Mouse (Mus musculus) MEL (cell line): ENCODE results near the gene Prrt3. TPM values are rescaled to one million over a fixed set of nuclear protein-coding genes. Genes with fewer than 3 reads are reported as not detected.

ENCODE experiments used
- DNase-seq: peaks from one replicate; pipeline ENCODE4 v3.0.0; 2011; ENCODE audit warnings: low read depth, low spot score
- H3K27ac ChIP-seq: 2 replicates; pipeline ENCODE4 v1.5.1; 2012; ENCODE audit warnings: low read depth, mild to moderate bottlenecking, control low read depth, low read length, moderate library complexity; ENCODE audit not compliant: control insufficient read depth
- H3K27me3 ChIP-seq, 2 experiments: fragments of 150-350 bp in 1 of 2; sonication (generic) in 1 of 2; 2 replicates each; pipeline ENCODE4 v1.6.1; 2012; ENCODE audit warnings: low read length in 2 of 2, mild to moderate bottlenecking in 2 of 2, improper control_type of control experiment in 1 of 2, moderate library complexity in 1 of 2; ENCODE audit not compliant: insufficient read depth in 2 of 2, control insufficient read depth in 1 of 2
- H3K36me3 ChIP-seq, 2 experiments: 2 replicates each; pipeline ENCODE4 v1.6.1; 2012 to 2014; ENCODE audit warnings: low read length in 2 of 2, improper control_type of control experiment in 1 of 2, inconsistent platforms in 1 of 2, mild to moderate bottlenecking in 1 of 2; ENCODE audit not compliant: insufficient read depth in 2 of 2, control insufficient read depth in 1 of 2
- H3K4me1 ChIP-seq, 2 experiments: fragments of 150-350 bp in 1 of 2; sonication (generic) in 1 of 2; 2 replicates each; pipeline ENCODE4 v1.6.1; 2012; ENCODE audit warnings: low read length in 2 of 2, improper control_type of control experiment in 1 of 2, mild to moderate bottlenecking in 1 of 2; ENCODE audit not compliant: insufficient read depth in 2 of 2, control insufficient read depth in 1 of 2
- H3K4me3 ChIP-seq, 2 experiments: fragments of 150-350 bp in 1 of 2; sonication (generic) in 1 of 2; 2 replicates each; pipeline ENCODE4 v1.5.1; 2012; ENCODE audit warnings: low read depth in 2 of 2, low read length in 2 of 2, mild to moderate bottlenecking in 2 of 2, moderate library complexity in 2 of 2, control low read depth in 1 of 2, improper control_type of control experiment in 1 of 2; ENCODE audit not compliant: control insufficient read depth in 1 of 2, insufficient read depth in 1 of 2
- H3K79me2 ChIP-seq: 2 replicates; pipeline ENCODE4 v1.6.1; 2012; ENCODE audit warnings: mild to moderate bottlenecking, low read length, moderate library complexity; ENCODE audit not compliant: control insufficient read depth, poor library complexity, insufficient read depth
- H3K9ac ChIP-seq: 2 replicates; pipeline ENCODE4 v1.6.1; 2012; ENCODE audit warnings: low read depth, mild to moderate bottlenecking, control low read depth, low read length, moderate library complexity; ENCODE audit not compliant: control insufficient read depth, poor library complexity, severe bottlenecking
- H3K9me3 ChIP-seq: fragments of 150-350 bp; sonication (generic); replicated peaks from 2 replicates; pipeline ENCODE4 v1.6.1; 2012; ENCODE audit warnings: mild to moderate bottlenecking, low read length, improper control_type of control experiment, moderate library complexity; ENCODE audit not compliant: insufficient read depth
- BHLHE40 ChIP-seq: IDR thresholded peaks from 2 replicates; pipeline ENCODE4 v1.6.1; 2012; ENCODE audit warnings: low read depth, mild to moderate bottlenecking, inconsistent platforms, low read length, improper control_type of control experiment, borderline replicate concordance
- CTCF ChIP-seq, 3 experiments: IDR thresholded peaks in 2 of 3; conservative IDR thresholded peaks in 1 of 3; 2 replicates each; pipeline ENCODE4 v1.5.1; 2011 to 2012; ENCODE audit warnings: low read length in 3 of 3, low read depth in 2 of 3, mild to moderate bottlenecking in 2 of 3, improper control_type of control experiment in 1 of 3, inconsistent platforms in 1 of 3, mixed read lengths in 1 of 3, moderate library complexity in 1 of 3; ENCODE audit not compliant: control insufficient read depth in 1 of 3, insufficient read depth in 1 of 3, poor library complexity in 1 of 3, severe bottlenecking in 1 of 3
- E2F4 ChIP-seq: IDR thresholded peaks from 2 replicates; pipeline ENCODE4 v1.6.1; 2011; ENCODE audit warnings: low read depth, low read length, improper control_type of control experiment, borderline replicate concordance
- ELF1 ChIP-seq: IDR thresholded peaks from 2 replicates; pipeline ENCODE4 v1.6.1; 2014; ENCODE audit warnings: low read depth, mild to moderate bottlenecking, inconsistent platforms, low read length, improper control_type of control experiment, moderate library complexity
- EP300 ChIP-seq, 2 experiments: IDR thresholded peaks; 2 replicates each; pipeline ENCODE4 v1.6.1; 2011; ENCODE audit warnings: improper control_type of control experiment in 2 of 2, low read length in 2 of 2, low read depth in 1 of 2, mild to moderate bottlenecking in 1 of 2
- KAT2A ChIP-seq: conservative IDR thresholded peaks from 2 replicates; pipeline ENCODE4 v1.6.1; 2012; ENCODE audit warnings: low read depth, low read length, improper control_type of control experiment, inconsistent platforms
- MAFK ChIP-seq: IDR thresholded peaks from 2 replicates; pipeline ENCODE4 v1.6.1; 2011; ENCODE audit warnings: low read depth, mild to moderate bottlenecking, low read length, improper control_type of control experiment, borderline replicate concordance
- MAZ ChIP-seq: IDR thresholded peaks from 2 replicates; pipeline ENCODE4 v1.6.1; 2012; ENCODE audit warnings: low read depth, mild to moderate bottlenecking, inconsistent platforms, low read length, improper control_type of control experiment
- MYB ChIP-seq: IDR thresholded peaks from 2 replicates; pipeline ENCODE4 v1.6.1; 2011; ENCODE audit warnings: mild to moderate bottlenecking, low read depth, low read length, improper control_type of control experiment
- MYC ChIP-seq: IDR thresholded peaks from 2 replicates; pipeline ENCODE4 v1.6.1; 2011; ENCODE audit warnings: low read depth, mild to moderate bottlenecking, low read length, improper control_type of control experiment, moderate library complexity
- RCOR1 ChIP-seq: IDR thresholded peaks from 2 replicates; pipeline ENCODE4 v1.6.1; 2012; ENCODE audit warnings: low read depth, mild to moderate bottlenecking, inconsistent platforms, low read length, improper control_type of control experiment
- SIN3A ChIP-seq: IDR thresholded peaks from 2 replicates; pipeline ENCODE4 v1.6.1; 2012; ENCODE audit warnings: low read length, improper control_type of control experiment, inconsistent platforms
- TAL1 ChIP-seq: IDR thresholded peaks from 2 replicates; pipeline ENCODE4 v1.6.1; 2012; ENCODE audit warnings: mild to moderate bottlenecking, inconsistent platforms, low read length, moderate library complexity, mixed read lengths
- TCF12 ChIP-seq: IDR thresholded peaks from 2 replicates; pipeline ENCODE4 v1.6.1; 2014; ENCODE audit warnings: low read depth, mild to moderate bottlenecking, inconsistent platforms, low read length, improper control_type of control experiment, moderate library complexity
- UBTF ChIP-seq: IDR thresholded peaks from 2 replicates; pipeline ENCODE4 v1.6.1; 2012; ENCODE audit warnings: low read depth, mild to moderate bottlenecking, inconsistent platforms, low read length, improper control_type of control experiment, moderate library complexity, borderline replicate concordance; ENCODE audit not compliant: insufficient read depth
- USF1 ChIP-seq: IDR thresholded peaks from 2 replicates; pipeline ENCODE4 v1.6.1; 2014; ENCODE audit warnings: low read depth, mild to moderate bottlenecking, inconsistent platforms, low read length, improper control_type of control experiment, moderate library complexity
- polyA plus RNA-seq, 2 experiments: library from polyadenylated mRNA; stranded (reverse) in 1 of 2; unstranded in 1 of 2; fragments of >175 nt in 1 of 2; fragments of >200 nt in 1 of 2; gene quantifications; 2 replicates each; pipeline versions ENCODE4 v1.2.1 to v1.2.4; 2012; ENCODE audit warnings: low replicate concordance in 2 of 2, low read depth in 1 of 2; ENCODE audit not compliant: insufficient read length in 2 of 2, insufficient read depth in 1 of 2, missing spikeins in 1 of 2
- total RNA-seq: library from RNA; depleted of rRNA; stranded (reverse); fragments of 300-350 nt; gene quantifications from 2 replicates; pipeline ENCODE4 v1.2.3, GENCODE M21; 2012

Gene Prrt3
- total and polyA plus RNA-seq, 3 experiments = 0.08 to 0.10 TPM; not detected in 1

DNA sequence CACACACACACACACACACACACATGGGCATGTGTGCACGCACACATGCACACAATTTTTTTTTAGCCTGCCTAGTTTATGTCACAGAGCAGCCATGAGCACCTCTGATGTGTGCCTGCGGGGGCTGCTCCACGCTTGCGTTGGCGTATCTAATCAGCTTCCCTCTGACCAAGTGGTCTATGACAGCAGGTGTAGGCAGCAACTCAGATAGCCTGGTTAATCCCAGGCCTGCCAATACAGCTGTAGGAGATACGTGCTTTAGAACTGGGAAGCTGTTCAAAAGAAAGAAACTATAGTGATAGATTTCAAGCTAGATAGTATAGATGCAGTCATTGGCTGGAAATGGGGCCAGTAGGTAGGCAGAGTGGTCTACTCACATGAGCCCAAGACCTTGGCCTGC is 28.0 kb downstream of the Prrt3 start (continued):
- no peak for TF ChIP-seq USF1
- no peak; the same call in 1 of the 2 replicates for TF ChIP-seq RCOR1
- peak; percentile 60; the same call in 1 of the 2 replicates for TF ChIP-seq SIN3A
- no peak; the same call in 1 of the 2 replicates for TF ChIP-seq TAL1

DNA sequence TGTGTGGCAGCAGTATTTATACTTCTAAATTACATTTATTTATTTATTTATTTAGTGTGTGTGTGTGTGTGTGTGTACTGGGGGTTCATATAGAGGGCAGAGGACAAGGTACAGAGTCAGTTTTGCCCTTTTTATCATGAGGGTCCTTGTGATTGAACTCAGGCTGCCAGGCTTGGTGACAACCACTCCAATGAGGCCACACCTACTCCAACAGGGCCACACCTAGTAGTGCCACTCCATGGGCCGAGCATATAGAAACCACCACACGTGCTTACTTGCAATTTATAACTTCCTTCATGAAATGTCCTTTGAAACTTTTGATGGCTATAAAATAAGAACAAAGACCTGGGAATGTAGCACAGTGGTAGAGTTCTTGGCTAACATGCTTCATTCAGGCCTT is 28.5 kb downstream of the Prrt3 start:
- no peaks in the 10 kb centered on the region; a peak in 1 of 4 replicates for H3K36me3 ChIP-seq
- no peak overlapping the region for H3K27ac ChIP-seq
- H3K4me1 ChIP-seq = peaks cover 4 to 14% of the 10 kb centered on the region in 2 experiments; a peak in 3 of 4 replicates
- H3K9ac ChIP-seq = no peak overlapping the region; the same call in 1 of the 2 replicates
- TF ChIP-seq BHLHE40 (0 out of 2 replicates have a peak, but pooled peaks have one; percentile 21), MYC (peak; percentile 37; the same call in 1 of the 2 replicates), MAFK (no peak), ELF1 (no peak)
- H3K27me3 ChIP-seq = peaks cover 0 to 3% of the 10 kb centered on the region in 2 experiments; a peak in 1 of 4 replicates
- peak overlapping the region in 1 of 2 experiments; percentile 19; a peak in 1 of 4 replicates for H3K4me3 ChIP-seq
- H3K9me3 ChIP-seq = no peaks in the 10 kb centered on the region
- no peaks in the 10 kb centered on the region for H3K79me2 ChIP-seq
- peak; percentile 44 for DNase-seq

DNA sequence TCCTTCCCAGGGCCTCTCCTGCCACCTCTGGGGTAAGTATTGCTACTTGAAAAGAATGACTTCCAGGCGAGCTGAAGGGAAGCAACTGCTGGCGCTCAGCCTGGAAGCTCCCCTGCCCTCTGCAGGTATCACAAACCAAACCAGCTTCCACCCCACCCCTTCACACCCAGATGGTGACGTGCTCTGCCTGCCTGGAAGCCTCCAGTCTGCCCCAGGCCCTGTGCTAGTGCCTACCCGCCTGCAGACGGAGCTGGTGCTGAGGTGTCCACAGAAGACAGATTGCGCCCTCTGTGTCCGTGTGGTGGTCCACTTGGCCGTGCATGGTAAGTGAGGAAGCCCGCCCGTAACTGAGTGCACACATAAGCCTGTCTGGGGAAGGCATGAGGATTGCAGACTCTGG is 29.7 kb downstream of the Prrt3 start:
- Histone ChIP-seq H3K79me2 (no peaks in the 10 kb centered on the region), H3K9me3 (no peaks in the 10 kb centered on the region), H3K27me3 (0 out of 4 replicates have a peak, but pooled peaks cover 0 to 2% of the 10 kb centered on the region in 2 experiments), H3K4me3 (no peak overlapping the region), H3K9ac (no peak overlapping the region)
- DNase-seq = no peak
- TF ChIP-seq RCOR1 = no peak
- TF ChIP-seq UBTF = no peak
- no peak for TF ChIP-seq CTCF (IDR thresholded peaks at IDR 0.05 in 2 of 3, conservative IDR thresholded peaks at IDR 0.05 in 1 of 3; ENCODE audit: control insufficient read depth in 1 of 3, insufficient read depth in 1 of 3, low read depth in 2 of 3, low read length in 3 of 3, poor library complexity in 1 of 3, severe bottlenecking in 1 of 3)
- no peak for TF ChIP-seq KAT2A
- TF ChIP-seq USF1 = no peak
- TF ChIP-seq EP300 (IDR thresholded peaks at IDR 0.05; ENCODE audit: low read depth in 1 of 2, low read length in 2 of 2) = no peak
- TF ChIP-seq E2F4 = no peak
- no peak for TF ChIP-seq TCF12
- no peak for TF ChIP-seq BHLHE40
- TF ChIP-seq MAZ = no peak
- no peak for TF ChIP-seq MYB
- TF ChIP-seq, all 39 proteins: peak for 0
- H3K27ac ChIP-seq = no peak overlapping the region
- H3K4me1 ChIP-seq = peaks cover 4 to 14% of the 10 kb centered on the region in 2 experiments; a peak in 3 of 4 replicates
- no peaks in the 10 kb centered on the region; a peak in 1 of 4 replicates for H3K36me3 ChIP-seq
